Mouse (Mus musculus) kidney, postnatal 0 days (tissue): ENCODE data around the gene Olfr370. TPM values are rescaled to one million over a fixed set of nuclear protein-coding genes. Genes with fewer than 3 reads are reported as not detected.

Experiments
- ATAC-seq: fragments of 200-750 bp; cut with Nextera tagmentation; replicated peaks from 2 replicates; pipeline ENCODE4 v1.8.0; 2017; ENCODE audit warnings: low read depth, moderate number of reproducible peaks, moderate TSS enrichment, moderate library complexity; ENCODE audit not compliant: low FRiP score
- DNase-seq: peaks from one replicate; pipeline ENCODE4 v3.0.0-alpha.2; 2016; ENCODE audit warnings: low spot score
- H3K27ac ChIP-seq: fragments of 300-500 bp; sonication (generic); 2 replicates; pipeline ENCODE4 v1.5.1; 2014; ENCODE audit warnings: mild to moderate bottlenecking
- H3K27me3 ChIP-seq: fragments of 300-500 bp; sonication (generic); 2 replicates; pipeline ENCODE4 v1.6.1; 2014; ENCODE audit warnings: low read length, mixed read lengths; ENCODE audit not compliant: insufficient read depth
- H3K36me3 ChIP-seq: fragments of 300-500 bp; sonication (generic); 2 replicates; pipeline ENCODE4 v1.6.1; 2014; ENCODE audit warnings: low read length, mixed read lengths; ENCODE audit not compliant: insufficient read depth
- H3K4me1 ChIP-seq: fragments of 300-500 bp; sonication (generic); replicated peaks from 2 replicates; pipeline ENCODE4 v1.6.1; 2014; ENCODE audit warnings: antibody characterized with exemption, low read length, mixed read lengths; ENCODE audit not compliant: insufficient read depth
- H3K4me2 ChIP-seq: fragments of 300-500 bp; sonication (generic); 2 replicates; pipeline ENCODE4 v1.6.1; 2014; ENCODE audit warnings: mild to moderate bottlenecking, low read length, moderate library complexity, mixed read lengths
- H3K4me3 ChIP-seq: fragments of 300-500 bp; sonication (generic); replicated peaks from 2 replicates; pipeline ENCODE4 v1.5.1; 2014; ENCODE audit warnings: low read depth, low read length
- H3K9ac ChIP-seq: fragments of 300-500 bp; sonication (generic); 2 replicates; pipeline ENCODE4 v1.6.1; 2014; ENCODE audit warnings: low read depth, low read length
- H3K9me3 ChIP-seq: fragments of 300-500 bp; sonication (generic); replicated peaks from 2 replicates; pipeline ENCODE4 v1.6.1; 2016; ENCODE audit warnings: low read length, inconsistent platforms, mixed read lengths
- CTCF ChIP-seq: IDR thresholded peaks from 2 replicates; pipeline ENCODE4 v1.5.1; 2016; ENCODE audit warnings: antibody characterized with exemption, low read depth, mild to moderate bottlenecking, moderate library complexity
- WGBS: fragments of 180-500 bp; shearing (Covaris S2); extraction: QIAGEN DNeasy Blood & Tissue Kit; methylation state at CpG from one replicate; pipeline ENCODE4 v1.1.7; 2014; 5-methylcytosine and 5-hydroxymethylcytosine counted together
- polyA plus RNA-seq: library from polyadenylated mRNA; unstranded; fragments of >200 nt; fragmentation: Nextera tagmentation; extraction: Ambion mirVana; gene quantifications from 2 replicates; pipeline ENCODE4 v1.2.1, GENCODE M21; 2015

Gene Olfr370
- polyA plus RNA-seq, 1 experiment from 2014 or later: not detected

- under 1% methylated on average over 43 of the region's 43 CpGs for WGBS
- Histone ChIP-seq H3K27ac (peak overlapping the region; percentile 89), H3K4me3 (peak overlapping the region; percentile 68), H3K27me3 (no peaks in the 10 kb centered on the region), H3K4me1 (peaks cover 10% of the 10 kb centered on the region; the same call in 1 of the 2 replicates), H3K9ac (peak overlapping the region; percentile 69), H3K9me3 (no peaks in the 10 kb centered on the region), H3K36me3 (no peaks in the 10 kb centered on the region), H3K4me2 (peak overlapping the region; percentile 73)
- DNase-seq (peak; percentile 99), ATAC-seq (peak; percentile 99)
- no peak for TF ChIP-seq CTCF
Observed at GRCm38 (mm10) chr8:83594167-83595049, 58.8 kb downstream of the Olfr370 start.

Other genes starting within 250 kb of the Olfr370 start
- 0.07 TPM in 1 of 2 replicates, not detected in the other for gene Ucp1, start 245.4 kb upstream of the Olfr370 start, polyA plus RNA-seq
- 10.4 and 10.9 TPM in 2 replicates for gene Elmod2, start 203.3 kb upstream of the Olfr370 start, polyA plus RNA-seq
- gene Mgat4d, start 187.3 kb upstream of the Olfr370 start, polyA plus RNA-seq: not detected in 2 replicates
- gene Clgn, start 145.9 kb upstream of the Olfr370 start, polyA plus RNA-seq: 0.03 and 0.05 TPM in 2 replicates
- gene Scoc, start 77.4 kb upstream of the Olfr370 start, polyA plus RNA-seq: 138 and 139 TPM in 2 replicates
- gene Ndufb7, start 30.9 kb downstream of the Olfr370 start, polyA plus RNA-seq: 502 and 515 TPM in 2 replicates
- gene Tecr, start 72.2 kb downstream of the Olfr370 start, polyA plus RNA-seq: 560 and 574 TPM in 2 replicates
- gene Dnajb1, start 72.4 kb downstream of the Olfr370 start, polyA plus RNA-seq: 30.2 and 35.3 TPM in 2 replicates
- 197 and 212 TPM in 2 replicates for gene Gipc1, start 116.9 kb downstream of the Olfr370 start, polyA plus RNA-seq
- 9.4 and 9.8 TPM in 2 replicates for gene Ptger1, start 130.9 kb downstream of the Olfr370 start, polyA plus RNA-seq
- 31.0 and 33.2 TPM in 2 replicates for gene Pkn1, start 163.4 kb downstream of the Olfr370 start, polyA plus RNA-seq
- 110 and 128 TPM in 2 replicates for gene Ddx39, start 179.4 kb downstream of the Olfr370 start, polyA plus RNA-seq
- gene Adgre5, start 205.5 kb downstream of the Olfr370 start, polyA plus RNA-seq: 37.8 and 40.8 TPM in 2 replicates